Mouse (Mus musculus) hindbrain, embryonic 15.5 days (tissue): ENCODE results near the gene Chrm4. TPM values are rescaled to one million over a fixed set of nuclear protein-coding genes. Genes with fewer than 3 reads are reported as not detected.

Experiments
- ATAC-seq: fragments of 200-750 bp; cut with Nextera tagmentation; 2 replicates; pipeline ENCODE4 v1.8.0; 2017; ENCODE audit warnings: low read depth, moderate number of reproducible peaks, moderate TSS enrichment; ENCODE audit not compliant: low FRiP score
- H3K27ac ChIP-seq: fragments of 300-500 bp; sonication (generic); replicated peaks from 2 replicates; pipeline ENCODE4 v1.5.1; 2015; ENCODE audit warnings: mild to moderate bottlenecking, inconsistent platforms
- H3K27me3 ChIP-seq: fragments of 300-500 bp; sonication (generic); 2 replicates; pipeline ENCODE4 v1.6.1; 2015; ENCODE audit warnings: control low read depth, inconsistent platforms
- H3K36me3 ChIP-seq: fragments of 300-500 bp; sonication (generic); 2 replicates; pipeline ENCODE4 v1.6.1; 2015; ENCODE audit warnings: control low read depth, inconsistent platforms
- H3K4me1 ChIP-seq: fragments of 300-500 bp; sonication (generic); replicated peaks from 2 replicates; pipeline ENCODE4 v1.6.1; 2015; ENCODE audit warnings: control low read depth, inconsistent platforms
- H3K4me2 ChIP-seq: fragments of 300-500 bp; sonication (generic); 2 replicates; pipeline ENCODE4 v1.6.1; 2015; ENCODE audit warnings: moderate library complexity, mild to moderate bottlenecking, inconsistent platforms
- H3K4me3 ChIP-seq: fragments of 300-500 bp; sonication (generic); 2 replicates; pipeline ENCODE4 v1.5.1; 2015; ENCODE audit warnings: mild to moderate bottlenecking, inconsistent platforms
- H3K9ac ChIP-seq: fragments of 300-500 bp; sonication (generic); 2 replicates; pipeline ENCODE4 v1.6.1; 2015; ENCODE audit warnings: inconsistent platforms
- H3K9me3 ChIP-seq: fragments of 300-500 bp; sonication (generic); 2 replicates; pipeline ENCODE4 v1.6.1; 2016; ENCODE audit warnings: control low read depth, inconsistent platforms
- WGBS: fragments of 180-500 bp; shearing (Covaris S2); methylation state at CpG from one replicate; pipeline ENCODE4 v1.1.7; 2015; 5-methylcytosine and 5-hydroxymethylcytosine counted together
- polyA plus RNA-seq: library from polyadenylated mRNA; unstranded; fragments of >200 nt; fragmentation: Nextera tagmentation; extraction: Ambion mirVana; gene quantifications from 2 replicates; pipeline ENCODE4 v1.2.1, GENCODE M21; 2015

The Chrm4 gene
- polyA plus RNA-seq, 1 experiment from 2014 or later: 1.2 TPM

- peak overlapping the region; percentile 84 for H3K4me3 ChIP-seq
Measured at GRCm38 (mm10) chr2:91961901-91962761, 35.1 kb downstream of the Chrm4 start.

GRCm38 (mm10) chr2:91962864-91963401 lies 35.9 kb downstream of the Chrm4 start:
- Histone ChIP-seq H3K36me3 (no peaks in the 10 kb centered on the region), H3K27me3 (no peaks in the 10 kb centered on the region; the same call in 1 of the 2 replicates), H3K9me3 (no peaks in the 10 kb centered on the region), H3K4me1 (peaks cover 38% of the 10 kb centered on the region), H3K4me2 (peak overlapping the region; percentile 61), H3K27ac (peak overlapping the region; percentile 78), H3K9ac (peak overlapping the region; percentile 85), H3K4me3 (peak overlapping the region; percentile 84)
- ATAC-seq: peak; percentile 33; the same call in 1 of the 2 replicates
- under 1% methylated on average over 39 of the region's 39 CpGs for WGBS

More at GRCm38 (mm10) chr2:91961901-91962761, 35.1 kb downstream of the Chrm4 start:
- Histone ChIP-seq H3K27me3 (no peaks in the 10 kb centered on the region; the same call in 1 of the 2 replicates), H3K27ac (no peak overlapping the region), H3K9ac (peak overlapping the region; percentile 85), H3K9me3 (no peaks in the 10 kb centered on the region), H3K4me1 (peaks cover 45% of the 10 kb centered on the region), H3K36me3 (no peaks in the 10 kb centered on the region), H3K4me2 (peak overlapping the region; percentile 61)
- WGBS: 74% methylated on average over 4 of the region's 4 CpGs
- no peak for ATAC-seq

GRCm38 (mm10) chr2:91963443-91963932 lies 36.4 kb downstream of the Chrm4 start:
- H3K9ac ChIP-seq: peak overlapping the region; percentile 85

GRCm38 (mm10) chr2:91964610-91965204 lies 37.7 kb downstream of the Chrm4 start:
- no peak for ATAC-seq
- Histone ChIP-seq H3K9ac (no peak overlapping the region), H3K27me3 (no peaks in the 10 kb centered on the region; the same call in 1 of the 2 replicates), H3K9me3 (no peaks in the 10 kb centered on the region), H3K36me3 (no peaks in the 10 kb centered on the region), H3K27ac (0 out of 2 replicates have a peak overlapping the region, but pooled peaks have one; percentile 10), H3K4me3 (no peak overlapping the region; the same call in 1 of the 2 replicates), H3K4me2 (peak overlapping the region; percentile 27), H3K4me1 (peaks cover 24% of the 10 kb centered on the region)
- WGBS: 78% methylated on average over 3 of the region's 3 CpGs

More at GRCm38 (mm10) chr2:91963443-91963932, 36.4 kb downstream of the Chrm4 start:
- H3K36me3 ChIP-seq: no peaks in the 10 kb centered on the region
- no peaks in the 10 kb centered on the region for H3K9me3 ChIP-seq
- peak; percentile 93 for ATAC-seq
- peaks cover 36% of the 10 kb centered on the region for H3K4me1 ChIP-seq
- peak overlapping the region; percentile 61 for H3K4me2 ChIP-seq
- H3K27me3 ChIP-seq: no peaks in the 10 kb centered on the region; the same call in 1 of the 2 replicates
- peak overlapping the region; percentile 78 for H3K27ac ChIP-seq
- H3K4me3 ChIP-seq: peak overlapping the region; percentile 84
- 2% methylated on average over 19 of the region's 57 CpGs for WGBS

GRCm38 (mm10) chr2:91965417-91965816 lies 38.4 kb downstream of the Chrm4 start:
- H3K27ac ChIP-seq: 0 out of 2 replicates have a peak overlapping the region, but pooled peaks have one; percentile 10

GRCm38 (mm10) chr2:91966367-91966766 lies 39.3 kb downstream of the Chrm4 start:
- no peak overlapping the region for H3K4me3 ChIP-seq
- no peak overlapping the region for H3K27ac ChIP-seq
- 85% methylated on average over 5 of the region's 5 CpGs for WGBS
- H3K36me3 ChIP-seq: no peaks in the 10 kb centered on the region
- no peak overlapping the region for H3K4me2 ChIP-seq
- ATAC-seq: no peak
- H3K9ac ChIP-seq: no peak overlapping the region
- H3K4me1 ChIP-seq: peaks cover 19% of the 10 kb centered on the region
- H3K27me3 ChIP-seq: no peaks in the 10 kb centered on the region; the same call in 1 of the 2 replicates
- no peaks in the 10 kb centered on the region for H3K9me3 ChIP-seq

More at GRCm38 (mm10) chr2:91965417-91965816, 38.4 kb downstream of the Chrm4 start:
- Histone ChIP-seq H3K4me3 (0 out of 2 replicates have a peak overlapping the region, but pooled peaks have one; percentile 11), H3K4me1 (peaks cover 20% of the 10 kb centered on the region), H3K4me2 (peak overlapping the region; percentile 27), H3K27me3 (no peaks in the 10 kb centered on the region; the same call in 1 of the 2 replicates), H3K9ac (no peak overlapping the region), H3K9me3 (no peaks in the 10 kb centered on the region), H3K36me3 (no peaks in the 10 kb centered on the region)
- 23% methylated on average over 20 of the region's 20 CpGs for WGBS
- ATAC-seq: no peak

- Histone ChIP-seq H3K4me1 (peaks cover 18% of the 10 kb centered on the region), H3K4me2 (no peak overlapping the region), H3K27ac (no peak overlapping the region), H3K27me3 (no peaks in the 10 kb centered on the region; the same call in 1 of the 2 replicates), H3K9ac (no peak overlapping the region), H3K4me3 (no peak overlapping the region), H3K9me3 (no peaks in the 10 kb centered on the region), H3K36me3 (no peaks in the 10 kb centered on the region)
- ATAC-seq: no peak
- WGBS: 71% methylated on average over 11 of the region's 11 CpGs
Measured at GRCm38 (mm10) chr2:91967962-91968361, 40.9 kb downstream of the Chrm4 start.

GRCm38 (mm10) chr2:91971231-91972097 lies 44.4 kb downstream of the Chrm4 start:
- Histone ChIP-seq H3K27me3 (peaks cover 23% of the 10 kb centered on the region), H3K4me2 (peak overlapping the region; percentile 21)

GRCm38 (mm10) chr2:91972121-91972566 lies 45.1 kb downstream of the Chrm4 start:
- Histone ChIP-seq H3K9me3 (no peaks in the 10 kb centered on the region), H3K4me1 (peaks cover 31% of the 10 kb centered on the region), H3K4me2 (no peak overlapping the region), H3K9ac (no peak overlapping the region), H3K27me3 (peaks cover 30% of the 10 kb centered on the region), H3K27ac (peak overlapping the region; percentile 73), H3K4me3 (no peak overlapping the region), H3K36me3 (no peaks in the 10 kb centered on the region)
- 29% methylated on average over 13 of the region's 13 CpGs for WGBS
- ATAC-seq: no peak

More at GRCm38 (mm10) chr2:91971231-91972097, 44.4 kb downstream of the Chrm4 start:
- Histone ChIP-seq H3K9ac (0 out of 2 replicates have a peak overlapping the region, but pooled peaks have one; percentile 13), H3K36me3 (no peaks in the 10 kb centered on the region), H3K27ac (peak overlapping the region; percentile 73), H3K9me3 (no peaks in the 10 kb centered on the region), H3K4me3 (no peak overlapping the region), H3K4me1 (peaks cover 31% of the 10 kb centered on the region)
- WGBS: 14% methylated on average over 21 of the region's 21 CpGs
- peak; percentile 46; the same call in 1 of the 2 replicates for ATAC-seq

GRCm38 (mm10) chr2:91973416-91974135 lies 46.5 kb downstream of the Chrm4 start:
- Histone ChIP-seq H3K4me2 (no peak overlapping the region), H3K27me3 (peaks cover 32% of the 10 kb centered on the region), H3K9ac (no peak overlapping the region), H3K36me3 (no peaks in the 10 kb centered on the region), H3K4me1 (peaks cover 36% of the 10 kb centered on the region), H3K27ac (no peak overlapping the region), H3K4me3 (no peak overlapping the region), H3K9me3 (no peaks in the 10 kb centered on the region)
- 28% methylated on average over 7 of the region's 7 CpGs for WGBS
- no peak for ATAC-seq
